Mouse (Mus musculus) bone marrow, adult 2 months (tissue): ENCODE data around the gene H60b.
"Not testable (repeated sequence)": the region's sequence is repeated elsewhere in the genome, so short reads cannot be mapped to it uniquely, and the experiment has no call there.

ENCODE experiments used
- CTCF ChIP-seq: fragments of 200-500 bp; IDR thresholded peaks from 2 replicates; pipeline ENCODE4 v1.5.1; 2011; ENCODE audit warnings: low read length, control low read depth; ENCODE audit not compliant: control insufficient read depth, insufficient read depth
- POLR2A ChIP-seq: fragments of 200-500 bp; IDR thresholded peaks from 2 replicates; pipeline ENCODE4 v1.6.1; 2011; ENCODE audit warnings: low read depth, mild to moderate bottlenecking, control low read depth, low read length, borderline replicate concordance; ENCODE audit not compliant: control insufficient read depth

- TF ChIP-seq CTCF, POLR2A: not testable (repeated sequence)
Measured at GRCm38 (mm10) chr10:22206443-22206842, 48.1 kb downstream of the H60b start.
